Mouse (Mus musculus): ENCODE results near the gene Ispd. TPM values are rescaled to one million over a fixed set of nuclear protein-coding genes. Genes with fewer than 3 reads are reported as not detected.
"Not testable (repeated sequence)": the region's sequence is repeated elsewhere in the genome, so short reads cannot be mapped to it uniquely, and the experiment has no call there.

Gene Ispd
- 0.64 and 1.1 TPM in 2 replicates for polyA plus RNA-seq (2012; rRNA removed)

DNA sequence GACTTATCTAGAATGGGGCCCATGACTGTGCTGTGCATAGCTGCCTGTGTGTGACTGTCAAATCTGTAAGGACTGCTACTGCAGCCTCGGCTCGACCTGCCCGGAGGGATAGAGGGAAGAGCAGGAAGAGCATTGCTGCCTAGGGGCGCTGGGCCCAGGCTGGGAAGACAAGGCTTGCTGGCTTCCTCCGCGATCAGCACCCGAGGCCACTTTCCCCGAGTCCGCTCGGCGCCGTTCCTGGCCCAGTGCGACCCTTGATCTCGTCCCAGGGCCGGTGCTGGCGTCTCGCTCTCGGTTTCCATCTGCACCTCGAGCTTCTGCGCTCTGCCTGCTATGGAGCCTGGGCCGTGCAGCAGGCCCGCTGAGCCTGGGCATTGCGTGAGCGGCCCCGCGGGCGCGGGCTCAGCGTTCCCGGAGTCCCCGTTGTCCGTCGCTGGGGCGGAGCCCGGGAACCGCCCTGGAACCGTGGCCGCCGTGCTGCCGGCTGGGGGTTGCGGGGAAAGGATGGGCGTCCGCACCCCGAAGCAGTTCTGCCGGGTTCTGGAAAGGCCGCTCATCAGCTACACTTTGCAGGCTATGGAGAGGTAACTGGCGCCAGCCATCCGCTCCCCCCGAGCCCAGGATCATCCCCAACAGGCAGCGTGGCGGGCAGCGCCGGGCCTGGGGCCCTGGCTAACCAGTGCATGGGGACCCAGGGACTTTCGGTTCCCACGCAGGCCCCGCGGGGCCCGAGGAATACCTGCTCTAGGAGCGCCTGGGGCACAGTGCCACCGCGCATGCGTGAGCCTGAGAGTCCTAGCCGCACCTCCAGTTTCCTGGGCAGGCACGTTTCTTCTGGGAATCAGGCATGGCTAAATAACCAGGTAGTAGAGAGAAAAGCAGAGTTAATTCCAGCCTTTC, at the start of gene Ispd, which contains the start of gene D630036H23Rik:
Gene Ispd, plus strand, starts transcription at position 10 of the 900 bp plus-strand sequence.
Gene D630036H23Rik, minus strand, starts transcription at position 741 of the 900 bp plus-strand sequence.
- peak; percentile 71 for DNase-seq (ENCODE audit: low read depth, low spot score)
- WGBS, result under 1% methylated on average over 64 of the region's 64 CpGs

GRCm38 (mm10) chr12:36332676-36333075, 48.6 kb upstream of the Ispd start:
- no peak for DNase-seq (ENCODE audit: low read depth, low spot score)
- 76% methylated on average over 1 of the region's 1 CpGs for WGBS

DNA sequence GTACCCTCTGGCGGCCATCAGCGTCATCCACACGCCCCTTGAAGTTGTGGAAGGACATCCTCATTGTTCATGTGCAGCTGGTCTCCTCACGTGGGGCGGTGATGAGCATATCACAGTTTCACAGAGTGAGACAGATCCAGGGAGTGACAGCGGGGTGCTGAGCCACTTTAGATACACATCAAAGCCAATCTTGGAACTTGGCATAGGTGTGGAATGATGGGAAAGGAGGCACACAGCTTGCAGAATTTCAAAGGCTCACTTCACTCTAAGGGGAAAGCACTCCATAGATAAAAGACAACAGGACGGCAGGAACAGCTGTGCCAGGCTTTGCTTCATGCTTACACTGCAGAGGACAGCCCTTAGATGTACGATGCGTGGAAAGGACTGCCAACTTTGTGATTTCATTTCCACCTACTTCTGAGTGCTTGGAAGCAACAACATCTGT, 47.4 kb upstream of the Ispd start:
- no peak for DNase-seq (ENCODE audit: low read depth, low spot score)
- WGBS, result 76% methylated on average over 9 of the region's 9 CpGs

GRCm38 (mm10) chr12:36344131-36344530, 37.1 kb upstream of the Ispd start:
- 44% methylated on average over 4 of the region's 4 CpGs for WGBS
- DNase-seq (ENCODE audit: low read depth, low spot score), result no peak

DNA sequence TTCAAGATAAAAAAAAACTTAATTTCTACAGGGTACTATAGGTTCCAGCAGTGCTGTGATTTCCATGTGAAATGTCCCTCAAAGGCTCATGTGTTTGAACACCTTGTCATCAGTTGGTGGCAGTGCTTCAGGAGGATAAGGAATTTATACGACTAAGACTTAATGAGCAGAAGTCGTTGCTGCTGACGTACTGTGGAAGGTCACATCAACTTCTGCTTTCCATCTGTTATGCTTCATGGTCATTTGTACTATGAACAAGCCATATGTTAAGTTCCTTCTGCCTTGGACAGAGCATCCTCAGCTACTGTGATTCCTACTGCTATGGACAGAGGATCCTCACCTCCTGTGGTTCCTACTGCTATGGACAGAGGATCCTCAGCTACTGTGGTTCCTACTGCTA, 21.2 kb upstream of the Ispd start:
- WGBS, result 61% methylated on average over 3 of the region's 3 CpGs
- no peak for DNase-seq (ENCODE audit: low read depth, low spot score)

DNA sequence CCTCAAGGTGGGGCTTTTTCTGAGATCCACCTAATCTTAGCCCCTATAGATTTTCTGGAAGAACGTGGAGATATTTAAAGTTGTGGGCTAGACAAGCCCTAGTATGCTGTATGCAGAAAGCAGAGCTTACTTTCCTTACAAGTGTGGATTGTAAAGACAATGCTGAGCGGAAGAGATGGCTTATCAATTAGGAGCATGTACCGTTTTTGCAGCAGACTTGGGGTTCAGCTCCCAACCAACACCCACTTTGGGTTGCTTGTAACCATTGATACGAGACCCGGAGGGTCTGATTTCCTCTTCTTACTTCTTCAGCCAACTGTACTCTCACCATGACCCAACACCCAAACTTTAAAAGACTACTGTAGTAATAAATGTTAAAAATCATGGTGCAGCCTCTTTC, 20.6 kb upstream of the Ispd start:
- WGBS, result 95% methylated on average over 5 of the region's 5 CpGs
- no peak for DNase-seq (ENCODE audit: low read depth, low spot score)

DNA sequence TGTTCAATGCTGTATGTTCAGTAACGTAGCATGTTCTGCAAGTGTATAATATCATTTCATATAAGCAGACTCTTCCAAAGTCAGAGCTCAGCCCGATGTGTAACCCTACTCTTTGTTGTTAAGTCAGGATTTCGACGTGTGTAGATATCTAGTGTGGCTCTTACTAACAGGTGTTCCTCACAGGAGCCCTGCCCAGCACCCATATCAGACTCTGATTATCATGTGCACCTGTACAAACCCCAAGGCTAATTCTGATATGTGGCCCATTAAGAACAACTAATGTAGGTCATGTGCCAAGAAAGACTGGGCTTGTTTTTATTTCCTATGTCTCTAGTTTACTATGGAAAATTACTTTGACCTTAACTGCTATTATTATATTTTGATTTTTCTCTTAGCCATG, 17.2 kb upstream of the Ispd start:
- WGBS, result 64% methylated on average over 4 of the region's 4 CpGs
- no peak for DNase-seq (ENCODE audit: low read depth, low spot score)

DNA sequence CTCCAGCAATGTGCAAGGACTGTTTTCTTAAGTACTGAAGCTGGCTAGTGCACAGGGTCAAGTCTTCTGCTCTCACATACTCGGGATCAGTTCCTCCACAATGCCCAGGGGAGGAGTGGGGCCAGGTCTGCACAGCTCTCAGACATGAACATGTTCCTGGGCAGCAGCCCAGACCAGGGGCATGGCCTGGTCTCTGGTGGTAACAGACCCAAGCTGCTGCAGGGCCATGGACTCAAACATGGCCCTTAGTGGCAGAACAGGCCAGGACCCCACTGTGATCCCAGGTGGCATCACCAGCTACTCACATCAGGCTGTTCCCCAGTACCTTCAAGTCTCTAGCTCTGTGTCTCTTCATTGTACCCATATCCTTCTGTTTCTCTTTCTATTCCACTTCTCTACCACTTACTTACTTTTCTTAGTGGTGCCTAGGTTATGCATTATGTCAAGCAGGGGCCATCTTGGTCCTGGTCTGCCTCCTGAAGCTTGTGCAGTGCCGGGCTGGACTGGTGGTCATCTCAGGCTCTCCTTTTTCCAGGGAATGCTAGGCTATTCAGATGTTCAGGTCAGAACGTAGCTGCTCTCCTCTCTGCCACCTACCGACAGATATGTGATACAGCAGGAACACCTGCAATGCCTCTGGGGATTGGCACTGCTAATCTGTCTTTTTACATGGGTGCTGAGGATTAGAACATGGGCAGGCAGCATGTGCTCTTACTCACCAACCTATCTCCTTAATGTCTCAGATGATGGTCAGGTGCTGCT, 7.8 kb upstream of the Ispd start:
- WGBS, result 52% methylated on average over 4 of the region's 4 CpGs
- no peak for DNase-seq (ENCODE audit: low read depth, low spot score)

DNA sequence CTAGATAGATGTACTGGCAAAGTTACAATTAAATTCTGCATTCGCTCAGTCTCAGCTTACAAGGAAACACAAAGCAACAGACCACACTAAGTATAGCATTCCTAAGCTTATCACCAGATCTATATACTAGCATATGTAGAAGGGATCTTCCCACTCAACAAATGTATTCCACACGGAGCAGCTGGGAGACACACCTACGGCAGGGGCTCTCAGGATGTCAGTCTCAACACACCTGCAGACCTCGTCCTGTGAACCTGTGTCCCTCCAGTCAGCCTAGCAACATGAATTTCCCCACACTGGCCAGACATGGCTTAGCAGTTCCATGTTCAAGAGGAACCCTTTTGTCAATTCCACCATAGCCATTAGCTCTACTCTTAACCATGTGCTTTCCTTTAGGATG, 4.9 kb upstream of the Ispd start:
- not testable (repeated sequence) for DNase-seq (ENCODE audit: low read depth, low spot score)

DNA sequence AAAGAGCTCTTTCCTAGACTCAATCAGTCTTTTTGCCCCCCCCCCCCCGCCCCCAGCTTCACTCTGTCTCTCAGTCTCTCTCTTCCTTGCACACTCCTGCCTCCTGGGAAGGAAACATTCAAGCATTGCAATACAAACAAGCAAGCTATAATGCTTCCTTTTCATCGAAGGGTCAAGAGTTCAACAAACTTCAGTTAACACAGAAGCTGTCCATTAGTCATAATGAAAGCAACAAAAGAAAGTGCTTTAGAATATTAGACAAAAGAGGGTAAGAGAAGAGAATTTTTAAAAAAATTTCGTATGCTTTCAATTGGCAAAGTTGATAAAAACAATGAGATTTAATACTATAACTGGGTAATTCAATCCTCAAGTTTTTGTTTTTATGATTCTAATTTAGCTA, 996 bp upstream of the Ispd start:
- DNase-seq (ENCODE audit: low read depth, low spot score), result no peak
- WGBS, result 55% methylated on average over 3 of the region's 3 CpGs

More for the DNA sequence above, 4.9 kb upstream of the Ispd start:
- WGBS, result 87% methylated on average over 3 of the region's 4 CpGs

DNA sequence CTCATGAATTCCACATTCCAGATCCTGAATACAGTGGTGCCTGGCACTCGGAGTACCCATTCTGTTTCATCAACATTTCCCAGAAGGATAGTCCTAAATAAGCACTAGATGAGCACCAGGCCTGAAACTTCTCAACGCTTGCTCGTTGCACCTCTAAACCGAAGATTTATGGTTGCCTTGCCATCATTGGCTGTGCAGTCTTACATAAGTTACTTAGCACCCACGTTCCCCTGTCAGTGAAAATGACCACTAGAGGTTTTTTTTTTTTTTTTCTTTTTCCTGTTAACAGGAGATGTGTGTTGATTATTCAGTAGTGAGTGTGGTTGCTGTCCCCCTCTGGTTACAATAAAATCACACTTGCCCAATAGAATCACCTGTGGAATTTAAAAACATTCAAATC, 444 bp upstream of the Ispd start:
- WGBS, result 45% methylated on average over 5 of the region's 5 CpGs
- DNase-seq (ENCODE audit: low read depth, low spot score), result no peak

- whole genome bisulfite sequencing, result 64% methylated on average over 6 of the region's 6 CpGs
- no peak for DNase-seq (ENCODE audit: low read depth, low spot score)
Observed at GRCm38 (mm10) chr12:36385386-36385785, 4.1 kb downstream of the Ispd start.

GRCm38 (mm10) chr12:36386991-36387390, 5.7 kb downstream of the Ispd start:
- DNase-seq (ENCODE audit: low read depth, low spot score), result no peak
- 90% methylated on average over 4 of the region's 4 CpGs for WGBS

DNA sequence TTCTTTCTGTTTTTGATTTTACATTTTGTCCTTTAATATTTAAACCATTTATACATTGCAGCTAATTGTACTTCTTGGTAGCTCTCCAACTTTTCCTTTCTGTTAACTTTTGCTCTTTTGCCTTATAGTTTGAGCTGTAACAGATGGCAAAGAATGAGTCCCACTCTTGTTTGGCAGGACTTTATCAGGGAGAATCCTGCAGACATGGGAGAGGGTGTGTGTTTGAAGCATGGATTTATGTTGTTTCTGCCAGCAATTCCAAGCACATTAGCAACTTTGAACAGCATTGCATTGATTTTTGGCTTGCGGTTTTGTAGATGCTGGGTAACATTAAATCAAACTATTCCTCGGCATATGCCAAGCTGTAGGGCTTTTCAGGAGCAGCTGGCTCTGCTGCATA, 13.9 kb downstream of the Ispd start:
- no peak for DNase-seq (ENCODE audit: low read depth, low spot score)
- 80% methylated on average over 2 of the region's 2 CpGs for WGBS

GRCm38 (mm10) chr12:36423677-36424076, 42.4 kb downstream of the Ispd start:
- DNase-seq (ENCODE audit: low read depth, low spot score), result no peak
- 79% methylated on average over 10 of the region's 10 CpGs for WGBS

DNA sequence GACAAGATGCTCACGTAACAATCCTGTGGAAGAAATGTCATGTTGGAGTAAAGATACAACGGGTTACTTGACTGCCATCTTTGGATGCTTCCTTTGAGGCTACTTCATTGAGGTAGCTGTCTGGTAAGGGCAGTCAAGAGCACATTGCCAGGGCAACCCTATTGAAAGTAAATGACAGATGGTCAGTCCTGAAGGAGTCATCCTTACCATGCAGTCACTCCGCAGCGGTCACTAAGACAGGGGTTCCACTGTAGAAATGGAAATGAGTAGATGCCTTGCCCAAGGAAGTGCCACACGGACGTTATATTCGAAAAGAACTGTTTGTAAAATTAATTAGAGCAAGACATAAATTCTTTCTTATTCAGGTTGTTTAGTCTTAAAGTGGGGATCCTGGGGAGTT, 44.0 kb downstream of the Ispd start:
- no peak for DNase-seq (ENCODE audit: low read depth, low spot score)
- WGBS, result 89% methylated on average over 7 of the region's 7 CpGs

GRCm38 (mm10) chr12:36426163-36427045, 45.2 kb downstream of the Ispd start:
- no peak for DNase-seq (ENCODE audit: low read depth, low spot score)

GRCm38 (mm10) chr12:36436956-36437355, 55.7 kb downstream of the Ispd start:
- DNase-seq (ENCODE audit: low read depth, low spot score), result no peak
- 50% methylated on average over 5 of the region's 5 CpGs for WGBS

More at GRCm38 (mm10) chr12:36426163-36427045, 45.2 kb downstream of the Ispd start:
- 62% methylated on average over 15 of the region's 15 CpGs for WGBS

DNA sequence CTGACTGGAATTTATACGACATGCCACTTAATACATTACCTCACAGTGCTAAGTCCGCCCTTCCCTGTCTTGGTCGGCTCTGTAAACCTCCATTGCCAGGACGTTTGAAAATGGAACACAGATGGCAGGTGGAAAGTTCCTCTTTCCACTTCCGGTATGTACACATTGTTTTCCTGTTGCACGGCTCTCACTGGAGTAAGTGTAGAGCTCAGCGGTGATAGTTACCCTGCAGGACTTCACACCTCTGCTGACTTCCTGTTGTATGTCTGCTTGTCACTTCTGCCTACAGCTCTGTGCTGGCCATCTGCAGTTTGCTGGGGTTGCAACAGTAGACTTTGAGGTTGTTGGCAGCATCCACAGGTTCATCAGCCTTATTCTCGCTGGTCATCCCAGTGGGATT, 58.1 kb downstream of the Ispd start:
- 68% methylated on average over 8 of the region's 8 CpGs for WGBS
- DNase-seq (ENCODE audit: low read depth, low spot score), result no peak

GRCm38 (mm10) chr12:36456002-36456401, 74.8 kb downstream of the Ispd start:
- 94% methylated on average over 3 of the region's 3 CpGs for WGBS
- DNase-seq (ENCODE audit: low read depth, low spot score), result no peak

Data from large intestine, adult 2 months (tissue).